Mouse (Mus musculus) central nervous system, embryonic 11.5 days (tissue): ENCODE measurements around the gene Syde2. TPM values are rescaled to one million over a fixed set of nuclear protein-coding genes. Genes with fewer than 3 reads are reported as not detected.

Experiments
- polyA plus RNA-seq: library from polyadenylated mRNA; depleted of rRNA; stranded (reverse); fragments of >200 nt; gene quantifications from 2 replicates; pipeline ENCODE4 v1.2.3, GENCODE M21; 2012; rRNA removed

The Syde2 gene
- 3.4 and 4.6 TPM in 2 replicates for polyA plus RNA-seq

DNA sequence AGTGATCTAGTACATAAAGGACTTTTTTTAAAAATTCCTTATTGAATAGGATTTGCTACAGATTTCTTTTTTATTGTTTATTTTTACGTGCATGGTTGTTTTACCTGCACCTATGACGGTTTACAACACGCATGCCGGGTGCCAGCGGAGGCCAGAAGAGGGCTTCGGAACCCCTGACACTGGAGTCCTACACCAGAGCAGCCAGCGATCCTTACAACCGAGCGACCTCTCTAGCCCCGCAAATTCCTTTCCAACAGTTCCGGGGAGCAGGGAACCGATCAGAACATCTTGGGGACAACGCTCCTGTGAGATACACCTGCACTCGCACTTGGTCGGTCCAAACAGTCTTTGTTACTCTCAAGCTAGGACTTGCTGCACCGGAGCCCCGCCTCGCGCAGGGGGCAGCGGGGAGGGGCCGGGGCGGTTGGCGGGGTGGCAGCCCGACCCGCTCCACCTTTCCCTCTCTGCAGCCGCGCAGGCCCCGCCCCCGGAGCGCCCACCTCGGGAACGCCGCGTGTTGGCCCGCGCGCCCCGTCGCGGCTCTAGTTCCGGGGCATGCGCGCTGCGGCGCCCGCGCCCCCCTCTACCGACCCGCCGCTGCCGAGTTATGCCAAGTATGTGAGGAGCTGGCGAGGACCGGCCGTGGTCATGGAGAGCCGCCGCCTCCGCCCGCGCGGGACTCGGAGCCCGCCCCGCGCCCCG lies at the start of gene Syde2:
TSS of gene Syde2 (plus strand) at position 603 of the 702 bp plus-strand sequence.

Other genes with a start within 250 kb of the Syde2 start
- gene Ddah1, start 229.2 kb upstream of the Syde2 start, polyA plus RNA-seq, result 20.1 and 26.3 TPM in 2 replicates
- gene Bcl10, start 65.1 kb upstream of the Syde2 start, polyA plus RNA-seq, result 16.4 and 22.1 TPM in 2 replicates
- 34.5 and 42.4 TPM in 2 replicates for gene 2410004B18Rik, start 49.9 kb upstream of the Syde2 start, polyA plus RNA-seq
- gene Wdr63, start 120.3 kb downstream of the Syde2 start, polyA plus RNA-seq, result 0.14 and 0.35 TPM in 2 replicates
- gene Mcoln3, start 129.6 kb downstream of the Syde2 start, polyA plus RNA-seq, result 2.2 and 5.7 TPM in 2 replicates
- 0.58 and 0.61 TPM in 2 replicates for gene Mcoln2, start 162.0 kb downstream of the Syde2 start, polyA plus RNA-seq
- gene Lpar3, start 233.1 kb downstream of the Syde2 start, polyA plus RNA-seq, result 0.32 and 1.4 TPM in 2 replicates